Mouse (Mus musculus) ZHBTc4 (cell line): ENCODE data around the gene Gmnn.
"Not testable (repeated sequence)": the region's sequence is repeated elsewhere in the genome, so short reads cannot be mapped to it uniquely, and the experiment has no call there.

Source experiments
- DNase-seq: peaks from one replicate; pipeline ENCODE4 v3.0.0-alpha.2; 2011; ENCODE audit warnings: low read depth, low spot score

Gene Gmnn

DNA sequence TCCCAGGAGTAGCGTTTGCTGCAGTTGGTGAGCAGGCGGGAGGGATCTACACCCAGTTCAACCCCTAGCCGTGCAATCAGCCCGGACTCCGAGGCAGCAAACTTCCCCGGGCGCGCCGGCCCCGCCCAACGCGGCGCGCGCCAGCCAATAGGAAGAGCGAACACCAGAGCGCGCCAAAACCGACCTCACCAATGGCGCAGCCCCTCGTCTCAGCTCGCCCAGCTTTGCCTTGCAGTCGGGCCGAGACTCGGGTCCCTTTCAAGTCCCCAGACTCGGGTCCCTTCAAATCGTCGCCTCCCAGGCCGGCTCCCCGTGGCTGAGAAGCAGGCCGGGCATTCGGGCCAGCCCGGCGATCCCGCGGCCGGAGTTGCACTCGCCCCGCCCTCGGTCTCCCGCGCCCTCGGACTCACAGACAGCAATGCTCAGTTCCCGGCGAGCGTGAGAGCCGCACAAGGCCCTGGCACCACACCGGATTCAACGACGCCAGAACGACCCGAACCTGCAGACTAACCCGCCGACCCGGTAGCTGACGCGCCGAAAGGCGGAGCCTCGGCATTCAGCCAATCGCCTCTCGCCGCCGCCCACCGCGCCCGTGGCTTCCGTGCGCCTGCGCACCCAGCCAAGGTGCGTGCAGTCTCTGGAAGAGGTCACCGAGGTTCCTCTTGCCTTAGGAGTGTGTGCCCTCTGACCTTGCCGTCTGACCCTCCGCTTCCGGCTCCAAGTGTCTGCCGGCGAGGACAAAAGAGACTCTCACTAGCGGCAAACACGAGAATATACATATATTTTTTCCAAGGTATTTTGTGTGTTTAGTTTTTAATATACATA is at the start of gene Gmnn:
TSS of gene Gmnn (minus strand) at position 521 of the 825 bp plus-strand sequence.
- peak; percentile 98 for DNase-seq

DNA sequence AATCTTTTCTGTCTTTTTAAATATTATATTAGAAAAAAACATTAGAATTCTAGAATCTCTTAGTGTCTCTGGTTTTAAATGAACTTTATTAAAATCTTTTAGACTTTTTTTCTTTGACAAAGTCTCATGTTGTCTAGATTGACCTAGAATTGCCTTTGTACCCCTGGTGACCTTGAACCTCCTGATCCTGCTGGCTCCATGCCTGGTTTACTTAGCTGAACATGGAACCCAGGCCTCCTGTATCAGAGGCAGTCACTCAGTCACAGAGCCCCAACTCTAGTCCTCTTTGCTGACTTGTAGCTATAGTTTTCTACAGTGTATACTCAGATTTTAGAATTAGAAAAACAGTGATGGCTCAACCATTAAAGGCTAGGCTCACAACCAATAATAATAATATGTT is 44.4 kb upstream of the Gmnn start:
- no peak for DNase-seq

GRCm38 (mm10) chr13:24803196-24803595 is 41.5 kb upstream of the Gmnn start:
- DNase-seq = no peak

GRCm38 (mm10) chr13:24802131-24802691 is 40.5 kb upstream of the Gmnn start:
- DNase-seq = peak; percentile 44

DNA sequence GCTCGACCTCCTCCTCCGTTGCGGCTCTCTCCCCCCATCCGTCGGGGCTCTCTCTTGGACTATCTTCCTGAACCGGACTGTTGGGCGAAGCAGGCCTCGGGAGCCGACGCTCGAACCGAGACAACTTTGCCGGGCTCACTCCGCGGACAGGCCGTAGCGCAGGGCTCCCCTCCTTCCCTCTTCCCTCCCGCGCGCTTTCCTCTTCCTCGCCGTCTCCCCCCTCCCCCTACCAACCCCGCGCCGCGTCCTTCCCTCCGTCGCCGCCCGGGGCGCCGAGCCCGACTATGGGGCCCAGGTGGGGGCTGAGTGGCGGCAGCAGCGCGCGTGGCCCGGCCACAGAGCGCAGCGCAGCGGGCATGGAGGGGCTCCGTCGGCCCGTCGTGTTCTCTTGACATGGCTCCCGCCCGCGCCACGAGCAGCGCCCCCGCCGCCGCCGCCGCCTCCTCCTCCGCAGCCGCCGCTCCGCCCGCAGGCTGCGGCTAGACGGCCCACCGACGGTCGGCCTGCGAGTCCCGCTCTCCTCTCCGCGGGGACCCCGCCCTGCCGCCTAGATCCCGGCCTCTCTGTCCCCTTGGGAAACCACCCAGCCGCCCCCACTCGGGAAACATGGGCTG is 39.7 kb upstream of the Gmnn start, which contains the start of gene BC005537:
TSS of gene BC005537 (plus strand) at position 350 of the 614 bp plus-strand sequence.
- no peak for DNase-seq

DNA sequence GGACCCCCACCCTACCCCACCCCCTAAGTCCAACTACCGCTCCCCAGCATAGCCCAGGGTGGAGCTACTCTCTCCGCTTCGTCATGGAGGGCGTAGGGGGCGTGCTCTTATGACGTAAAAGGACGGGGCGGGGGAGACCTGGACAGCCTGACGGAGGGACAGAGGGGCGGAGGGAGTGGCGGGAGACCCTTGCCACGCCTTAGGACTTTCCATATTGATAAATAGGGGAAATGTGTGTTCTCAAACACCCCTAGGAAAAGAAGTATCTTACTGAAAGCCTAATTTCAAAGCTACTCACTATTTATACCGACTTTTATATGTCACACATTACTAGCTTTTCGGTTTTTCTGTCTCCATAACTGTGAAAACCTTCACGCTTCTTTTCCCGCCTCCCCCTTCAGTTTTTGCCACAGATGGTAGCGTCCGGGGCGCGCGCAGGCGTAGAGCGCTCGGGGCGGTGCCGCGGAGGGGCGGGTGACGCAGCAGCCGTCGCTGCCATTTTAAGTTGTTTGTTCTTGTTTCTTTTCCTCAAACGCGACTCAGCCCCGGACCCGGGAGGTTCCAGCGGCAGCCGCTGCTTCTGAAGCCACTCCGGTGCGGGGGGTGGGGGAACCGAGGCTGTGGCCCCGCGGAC is 39.1 kb upstream of the Gmnn start:
- DNase-seq = peak; percentile 97

- peak; percentile 35 for DNase-seq
Observed at GRCm38 (mm10) chr13:24799925-24800673, 38.4 kb upstream of the Gmnn start.

- no peak for DNase-seq
Observed at GRCm38 (mm10) chr13:24799378-24799777, 37.7 kb upstream of the Gmnn start.

GRCm38 (mm10) chr13:24798686-24799085 is 37.0 kb upstream of the Gmnn start:
- no peak for DNase-seq

DNA sequence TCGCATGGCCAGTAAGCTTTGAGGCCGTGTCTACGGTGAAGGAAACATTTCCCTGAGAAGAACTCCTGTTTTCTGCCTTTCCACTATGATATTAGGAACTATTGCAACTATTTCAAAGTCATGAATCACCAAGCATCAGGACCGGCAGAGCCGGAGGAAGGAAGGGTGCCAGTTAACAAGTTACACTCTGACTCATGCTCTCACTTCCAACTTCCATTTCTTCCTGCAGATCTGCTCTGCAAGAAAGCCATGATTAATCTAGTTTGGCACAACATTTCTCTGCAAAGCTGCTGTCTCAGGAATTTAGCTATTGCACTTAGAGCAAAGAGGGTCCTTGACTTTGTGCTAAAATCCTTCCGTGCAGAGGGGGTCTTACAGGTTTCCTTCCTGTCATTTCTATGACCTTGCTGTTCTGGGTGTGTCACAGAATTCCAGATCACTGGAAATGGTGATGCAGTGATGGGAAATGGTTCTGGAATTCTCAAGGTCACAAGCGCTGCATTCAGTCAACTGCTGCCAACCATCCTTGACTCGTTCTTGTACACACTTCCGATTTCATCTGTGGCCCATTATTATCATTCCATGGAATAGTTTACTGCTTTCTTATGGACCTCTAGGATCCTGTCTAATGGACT is 30.8 kb upstream of the Gmnn start:
- peak; percentile 45 for DNase-seq

DNA sequence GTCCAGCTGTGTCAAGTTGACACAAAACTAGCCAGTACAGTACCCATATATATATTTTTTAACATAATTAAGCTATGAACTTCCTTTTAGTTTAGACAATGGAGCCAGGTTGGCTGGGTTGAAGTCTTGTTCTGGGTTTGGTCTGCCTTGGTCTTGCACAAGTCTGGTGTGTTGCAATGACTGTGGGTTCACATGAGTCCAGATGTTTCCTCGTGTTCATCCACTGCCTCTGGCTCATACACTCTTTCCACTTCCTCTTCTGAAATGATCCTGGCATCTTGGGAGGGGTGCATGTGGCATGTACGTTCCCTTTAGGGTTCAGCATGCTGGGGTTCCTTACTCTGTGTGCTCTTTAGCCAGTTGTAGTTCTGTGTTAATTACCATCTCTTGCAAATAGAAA is 29.6 kb upstream of the Gmnn start:
- no peak for DNase-seq

DNA sequence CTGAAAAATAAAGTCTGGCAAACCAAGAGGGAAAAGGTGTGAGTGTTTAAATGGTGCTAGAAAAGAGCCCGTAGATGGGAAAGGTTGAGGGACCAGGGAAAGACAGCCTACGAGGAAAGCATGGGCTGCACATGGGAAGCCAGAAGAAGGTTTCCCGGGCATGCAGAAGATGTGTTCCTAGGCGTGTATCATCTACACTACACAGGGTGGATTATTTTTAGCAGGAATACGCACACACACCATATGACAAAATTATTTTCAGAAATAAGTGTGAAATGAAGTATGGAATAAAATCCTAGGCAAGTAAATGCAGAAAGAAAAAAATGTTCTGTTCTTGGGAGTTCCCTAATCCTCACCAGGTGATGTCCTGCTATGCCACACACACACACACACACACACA is 25.8 kb upstream of the Gmnn start:
- no peak for DNase-seq

DNA sequence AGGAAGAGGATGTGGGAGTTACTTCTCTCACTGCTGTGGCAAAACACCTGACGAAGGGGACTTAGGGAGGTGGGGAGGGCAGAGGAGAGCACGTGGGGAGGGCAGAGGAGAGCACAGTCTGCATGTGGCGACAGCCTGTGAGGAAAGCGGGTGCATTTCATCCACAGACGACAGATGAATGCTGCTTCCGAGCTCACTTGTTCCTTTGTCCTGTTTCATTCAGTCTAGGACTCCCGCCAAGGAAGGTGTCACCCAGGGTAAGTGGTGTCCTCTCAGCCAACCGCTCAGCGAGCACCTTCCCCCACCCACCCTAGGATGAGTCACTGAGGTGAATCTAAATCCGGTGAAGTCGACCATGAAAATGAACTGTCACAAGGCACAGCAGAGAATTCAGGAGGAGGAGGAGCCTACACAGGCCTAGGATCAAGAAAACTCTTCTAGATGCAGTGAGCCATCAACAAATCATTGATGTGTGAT is 24.3 kb upstream of the Gmnn start:
- DNase-seq = peak; percentile 24

GRCm38 (mm10) chr13:24781916-24782315 is 20.2 kb upstream of the Gmnn start:
- DNase-seq = no peak

DNA sequence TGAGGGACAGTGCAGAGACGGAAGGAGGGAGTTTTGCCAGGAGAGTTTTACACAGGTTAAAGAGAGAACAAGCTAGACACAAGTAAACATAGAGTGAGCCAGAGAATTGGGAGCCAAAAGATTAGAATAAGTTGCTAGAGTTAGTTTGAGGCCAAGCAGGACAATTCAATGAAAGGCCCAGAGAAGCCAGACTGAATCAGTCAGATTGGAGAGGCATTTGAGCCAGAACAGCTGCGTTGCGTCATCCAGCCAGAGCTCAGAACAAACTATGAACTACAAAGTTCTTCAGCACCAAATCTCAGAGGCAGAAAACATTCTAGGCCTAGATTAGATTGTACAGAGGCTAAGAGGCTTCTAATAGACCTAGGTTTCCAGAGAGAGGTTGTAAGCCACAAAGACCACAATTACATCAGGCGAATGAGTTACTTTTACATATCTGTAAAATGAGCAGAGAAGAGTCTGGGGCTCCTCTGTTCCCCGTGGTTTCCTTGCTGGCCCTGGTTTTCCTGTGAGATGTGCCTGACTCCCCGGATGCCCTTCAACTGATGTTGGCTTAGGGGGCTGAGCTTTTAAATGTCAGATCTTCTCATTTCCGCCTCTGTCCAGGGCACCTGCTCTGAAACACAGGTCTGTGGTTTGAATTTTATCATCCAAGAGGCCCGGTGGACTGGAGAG is 17.1 kb upstream of the Gmnn start:
- DNase-seq = no peak

DNA sequence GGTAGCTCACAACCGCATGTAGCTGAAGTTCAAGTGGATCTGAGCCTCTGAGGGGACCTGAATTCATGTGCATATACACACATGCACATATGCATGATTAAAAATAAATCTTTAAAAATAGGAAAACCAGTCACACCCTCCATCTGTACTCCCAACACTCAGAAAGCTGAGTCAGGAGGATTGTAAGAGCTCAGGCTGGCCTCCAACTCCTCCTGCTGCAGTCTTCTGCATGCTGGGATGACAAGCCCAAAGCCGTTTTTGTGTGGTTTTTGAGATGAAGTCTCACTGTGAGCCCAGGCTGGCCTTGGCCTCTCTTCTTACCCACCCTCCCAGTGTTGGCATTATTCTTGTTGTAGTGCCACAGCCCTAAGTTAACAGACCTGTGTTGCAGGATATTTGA is 16.3 kb upstream of the Gmnn start:
- no peak for DNase-seq

DNA sequence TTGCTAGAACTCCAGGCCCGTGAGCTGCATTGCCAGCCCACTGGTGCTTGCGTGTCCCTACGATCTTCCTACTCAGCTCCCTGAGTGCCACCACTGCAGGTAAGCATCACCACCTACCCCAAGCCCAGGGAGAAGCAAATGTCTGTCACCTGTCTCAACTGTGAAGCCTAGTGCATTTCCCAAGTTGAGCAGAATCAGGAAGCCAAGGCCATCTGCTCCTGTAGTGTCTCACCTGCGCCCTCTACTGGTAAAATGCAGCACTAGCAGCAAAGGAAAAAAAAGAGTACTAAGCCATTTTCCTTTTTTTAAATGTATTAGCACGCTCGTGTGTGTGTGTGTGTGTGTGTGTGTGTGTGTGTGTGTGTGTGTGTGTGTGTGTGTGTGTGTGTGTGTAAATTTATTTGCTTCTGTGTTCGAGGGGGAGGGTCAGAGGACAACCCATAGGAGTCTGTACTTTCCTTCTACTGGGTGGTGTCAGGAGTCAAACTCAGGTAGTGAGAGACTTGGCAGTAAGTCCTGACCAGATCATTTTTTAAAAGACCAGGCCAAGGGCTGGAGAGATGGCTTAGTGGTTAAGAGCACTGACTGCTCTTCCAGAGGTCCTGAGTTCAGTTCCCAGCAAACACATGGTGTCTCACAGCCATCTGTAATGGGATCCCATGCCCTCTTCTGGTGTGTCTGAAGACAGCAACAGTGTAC is 14.6 kb upstream of the Gmnn start:
- DNase-seq = peak; percentile 80

- DNase-seq = not testable (repeated sequence)
Observed at GRCm38 (mm10) chr13:24771482-24771881, 9.8 kb upstream of the Gmnn start.

- DNase-seq = not testable (repeated sequence)
Observed at GRCm38 (mm10) chr13:24767809-24768208, 6.1 kb upstream of the Gmnn start.

- no peak for DNase-seq
Observed at GRCm38 (mm10) chr13:24762254-24762653, 531 bp upstream of the Gmnn start.
